Comparison of ENCODE assay signal across 26 mouse cellular contexts in the genomic region with DNA sequence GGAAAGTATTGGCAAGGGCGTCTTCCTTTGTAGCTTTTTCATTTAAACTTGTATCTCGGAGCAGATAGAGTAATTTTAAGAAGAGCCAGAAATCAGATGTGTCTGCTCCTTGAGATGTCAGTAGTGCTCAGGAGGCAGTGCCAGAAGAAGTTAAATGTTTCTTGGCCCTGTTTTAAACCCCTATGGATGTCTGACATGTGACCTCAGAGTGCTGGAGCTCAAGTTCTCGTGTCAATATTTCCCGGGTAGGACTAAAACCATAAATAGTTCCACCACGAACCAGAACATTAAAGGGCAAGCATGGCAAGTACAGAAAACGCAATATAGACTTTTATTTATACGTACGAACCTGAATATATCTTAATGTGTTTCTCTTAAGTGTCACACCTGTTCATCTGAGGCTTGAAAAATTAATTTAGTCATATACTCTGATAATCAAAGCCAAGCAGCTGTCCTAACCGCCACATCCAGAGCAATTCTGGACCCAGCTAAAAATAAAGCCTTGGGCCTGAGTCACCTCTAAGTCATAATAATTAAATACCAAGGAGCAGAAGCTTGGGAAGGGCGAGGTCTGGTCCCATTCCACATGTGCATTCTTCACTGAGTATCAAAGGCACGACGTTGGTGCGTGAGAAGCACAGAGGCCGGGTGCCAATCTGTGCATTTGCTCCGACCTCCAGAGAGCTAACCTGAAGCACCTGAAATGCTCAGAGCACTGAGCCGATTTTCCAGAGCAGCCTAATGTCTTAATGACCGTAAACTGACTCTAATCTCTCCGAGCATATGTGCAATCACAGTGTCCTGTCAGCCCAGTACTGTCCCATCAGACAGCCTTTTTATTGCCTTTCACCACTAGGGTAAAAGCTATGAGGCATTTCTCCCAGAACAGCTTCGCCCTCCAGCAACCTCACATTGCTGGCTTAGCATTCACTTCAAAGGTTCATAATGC.
DNase-seq lines count a peak whose midpoint lies in the region; ATAC-seq and TF ChIP-seq lines count a peak whose summit lies in the region.
"Had no signal": no experiment of that assay in that cellular context is flagged by ENCODE, and none has a peak within 500 bp of the region (broad histone marks: within the 10 kb centered on the region; RNA-seq: fewer than 3 reads in every experiment).

No protein-coding gene starts in this region.

- TF ChIP-seq CTCF in hindbrain, postnatal 0 days (IDR thresholded peaks at IDR 0.05; ENCODE audit: low read depth) = 0 out of 2 replicates have a peak, but pooled peaks have one; percentile 14

- H3K4me1 ChIP-seq in hindbrain, postnatal 0 days (ENCODE audit: insufficient read depth, low read length) = peaks cover 5% of the 10 kb centered on the region; the same call in 1 of the 2 replicates
- peaks cover 25% of the 10 kb centered on the region for H3K4me1 ChIP-seq in hindbrain, embryonic 10.5 days (replicated peaks)
- H3K4me1 ChIP-seq in forebrain, embryonic 10.5 days = peaks cover 33% of the 10 kb centered on the region
- H3K4me1 ChIP-seq: lung, embryonic 15.5 days had no signal

- no peaks in the 10 kb centered on the region for H3K27me3 ChIP-seq in hindbrain, postnatal 0 days (ENCODE audit: insufficient read depth, low read length)
- peaks cover 42% of the 10 kb centered on the region for H3K27me3 ChIP-seq in hindbrain, embryonic 10.5 days (ENCODE audit: insufficient read depth, poor library complexity, severe bottlenecking)
- no peaks in the 10 kb centered on the region for H3K27me3 ChIP-seq in myocyte (ENCODE audit: control insufficient read depth, insufficient read depth, insufficient read length)
- peaks cover 94% of the 10 kb centered on the region for H3K27me3 ChIP-seq in forebrain, embryonic 10.5 days (ENCODE audit: poor library complexity, severe bottlenecking)
- H3K27me3 ChIP-seq: neural tube, embryonic 13.5 days had no signal

- ATAC-seq in hindbrain, postnatal 0 days = no peak
- ATAC-seq: activated CD4-positive, CD25-positive, alpha-beta regulatory T cell, adult 4 months; forebrain, embryonic 14.5 days; inflammation-experienced regulatory T-cells, adult 6 months; midbrain, embryonic 16.5 days had no signal

- H3K9me3 ChIP-seq in hindbrain, postnatal 0 days (ENCODE audit: low read length) = no peaks in the 10 kb centered on the region
- no peaks in the 10 kb centered on the region for H3K9me3 ChIP-seq in hindbrain, embryonic 10.5 days
- no peaks in the 10 kb centered on the region for H3K9me3 ChIP-seq in forebrain, embryonic 10.5 days
- H3K9me3 ChIP-seq: lung, embryonic 15.5 days; midbrain, embryonic 10.5 days; neural tube, embryonic 13.5 days had no signal

- no peak overlapping the region for H3K4me2 ChIP-seq in hindbrain, postnatal 0 days (ENCODE audit: low read depth, low read length)
- peak overlapping the region; percentile 81 for H3K4me2 ChIP-seq in myocyte (ENCODE audit: low read depth)
- H3K4me2 ChIP-seq: heart, embryonic 11.5 days; hindbrain, embryonic 14.5 days; lung, embryonic 15.5 days; neural tube, embryonic 13.5 days had no signal

- no peaks in the 10 kb centered on the region for H3K36me3 ChIP-seq in hindbrain, postnatal 0 days (ENCODE audit: insufficient read depth, low read length)
- H3K36me3 ChIP-seq in hindbrain, embryonic 10.5 days = no peaks in the 10 kb centered on the region
- H3K36me3 ChIP-seq in myocyte (ENCODE audit: control insufficient read depth, insufficient read depth) = no peaks in the 10 kb centered on the region
- H3K36me3 ChIP-seq in forebrain, embryonic 10.5 days (replicated peaks) = no peaks in the 10 kb centered on the region
- H3K36me3 ChIP-seq: lung, embryonic 15.5 days; midbrain, embryonic 10.5 days; neural tube, embryonic 13.5 days had no signal

- H3K27ac ChIP-seq in hindbrain, postnatal 0 days = no peak overlapping the region
- no peak overlapping the region for H3K27ac ChIP-seq in hindbrain, embryonic 10.5 days
- H3K27ac ChIP-seq in forebrain, embryonic 10.5 days = no peak overlapping the region
- H3K27ac ChIP-seq: hindbrain, embryonic 14.5 days; lung, embryonic 15.5 days; midbrain, embryonic 10.5 days; neural tube, embryonic 13.5 days had no signal

- TF ChIP-seq POLR2A in myocyte (IDR thresholded peaks at IDR 0.05; ENCODE audit: insufficient read length, low read depth) = no peak

- H3ac ChIP-seq in myocyte (ENCODE audit: control insufficient read depth, insufficient read length) = no peak overlapping the region

- no peak overlapping the region for H3K9ac ChIP-seq in hindbrain, postnatal 0 days (replicated peaks; ENCODE audit: low read length)
- H3K9ac ChIP-seq: hindbrain, embryonic 14.5 days; lung, embryonic 15.5 days; neural tube, embryonic 13.5 days had no signal

- no peak for DNase-seq in hindbrain, postnatal 0 days (ENCODE audit: low spot score)
- DNase-seq in hindbrain, embryonic 10.5 days (ENCODE audit: low spot score) = no peak
- DNase-seq in retina, adult 2 months (ENCODE audit: low read depth, low spot score) = peak; percentile 59
- no peak for DNase-seq in retina, embryonic 14.5 days (ENCODE audit: low spot score)
- DNase-seq in layer of hippocampus, adult 9-11 months = no peak
- DNase-seq in forebrain, embryonic 10.5 days (ENCODE audit: extremely low spot score, low spot score) = no peak
- DNase-seq: adrenal gland, adult 8-10 months; cerebellum, adult 2 months; cerebellum, postnatal 14 days; gastrocnemius, postnatal 14 days; heart, adult 11 months; heart, postnatal 36 days; kidney, adult 2 months; kidney, postnatal 10 days; liver; thymus, postnatal 4 days had no signal

- WGBS in hindbrain, postnatal 0 days = 82% methylated on average over 19 of the region's 19 CpGs
- 86% methylated on average over 19 of the region's 19 CpGs for WGBS in hindbrain, embryonic 10.5 days
- 82% methylated on average over 19 of the region's 19 CpGs for WGBS in forebrain, embryonic 10.5 days

- no peak overlapping the region for H3K4me3 ChIP-seq in hindbrain, postnatal 0 days (ENCODE audit: low read length)
- no peak overlapping the region for H3K4me3 ChIP-seq in hindbrain, embryonic 10.5 days
- no peak overlapping the region for H3K4me3 ChIP-seq in myocyte
- no peak overlapping the region for H3K4me3 ChIP-seq in forebrain, embryonic 10.5 days
- H3K4me3 ChIP-seq: lung, embryonic 15.5 days; midbrain, embryonic 10.5 days; neural tube, embryonic 13.5 days had no signal

- no peaks in the 10 kb centered on the region for H3K79me2 ChIP-seq in myocyte (ENCODE audit: control insufficient read depth, insufficient read depth)

TF ChIP-seq in myocyte, 11 proteins besides CTCF, POLR2A, EP300 and RAD21:
- TF ChIP-seq TCF3 (IDR thresholded peaks at IDR 0.05; ENCODE audit: insufficient read length, low read depth) = no peak
- 0 out of 2 replicates have a peak, but pooled peaks have one; percentile 1 for TF ChIP-seq CEBPB (IDR thresholded peaks at IDR 0.05; ENCODE audit: insufficient read depth, poor library complexity, severe bottlenecking)
- TF ChIP-seq E2F4 (IDR thresholded peaks at IDR 0.05; ENCODE audit: insufficient read depth) = no peak
- peak; percentile 60 for TF ChIP-seq TCF12 (IDR thresholded peaks at IDR 0.05; ENCODE audit: insufficient read depth, poor library complexity, severe bottlenecking)
- TF ChIP-seq MAX (IDR thresholded peaks at IDR 0.05; ENCODE audit: low read depth) = no peak
- TF ChIP-seq POLR2AphosphoS2 (IDR thresholded peaks at IDR 0.05; ENCODE audit: insufficient read length, low read depth) = no peak
- no peak for TF ChIP-seq REST (IDR thresholded peaks at IDR 0.05; ENCODE audit: insufficient read depth, insufficient read length)
- TF ChIP-seq MYOG (IDR thresholded peaks at IDR 0.05; ENCODE audit: control insufficient read depth in 1 of 3, insufficient read depth in 1 of 3, insufficient read length in 2 of 3, low read depth in 2 of 3) = peak in 2 of 3 experiments; percentile 62 to 95
- peak; percentile 57 to 73 (median 58) for TF ChIP-seq MYOD1 (IDR thresholded peaks at IDR 0.05; ENCODE audit: control insufficient read depth in 1 of 3, insufficient read length in 2 of 3, low read depth in 2 of 3)
- peak; percentile 78 for TF ChIP-seq USF1 (IDR thresholded peaks at IDR 0.05; ENCODE audit: low read depth)
- TF ChIP-seq SRF (IDR thresholded peaks at IDR 0.05; ENCODE audit: control insufficient read depth, insufficient read length, low read depth) = no peak
TF ChIP-seq in myocyte: peak in this region for 5.
